Mouse (Mus musculus): Measurements from ENCODE around the gene Lnx1.

Gene Lnx1

GRCm38 (mm10) chr5:74699673-74700072 lies 3.0 kb downstream of the Lnx1 start:
- no peak for DNase-seq (ENCODE audit: low read depth, low spot score)

- no peak for DNase-seq (ENCODE audit: low read depth, low spot score)
These were observed 5.2 kb downstream of the Lnx1 start for GRCm38 (mm10) chr5:74697534-74697933.

- no peak for DNase-seq (ENCODE audit: low read depth, low spot score)
These were observed 8.3 kb downstream of the Lnx1 start for GRCm38 (mm10) chr5:74694390-74694801.

GRCm38 (mm10) chr5:74693836-74694235 lies 8.9 kb downstream of the Lnx1 start:
- no peak for DNase-seq (ENCODE audit: low read depth, low spot score)

GRCm38 (mm10) chr5:74692411-74693090 lies 10.2 kb downstream of the Lnx1 start:
- DNase-seq (ENCODE audit: low read depth, low spot score): no peak

GRCm38 (mm10) chr5:74688822-74689221 lies 13.9 kb downstream of the Lnx1 start:
- DNase-seq (ENCODE audit: low read depth, low spot score): no peak

- no peak for DNase-seq (ENCODE audit: low read depth, low spot score)
These were observed 17.8 kb downstream of the Lnx1 start for GRCm38 (mm10) chr5:74684944-74685343.

- DNase-seq (ENCODE audit: low read depth, low spot score): no peak
These were observed 18.9 kb downstream of the Lnx1 start for GRCm38 (mm10) chr5:74683832-74684231.

GRCm38 (mm10) chr5:74682735-74683134 lies 20.0 kb downstream of the Lnx1 start:
- no peak for DNase-seq (ENCODE audit: low read depth, low spot score)

- DNase-seq (ENCODE audit: low read depth, low spot score): no peak
These were observed 23.1 kb downstream of the Lnx1 start for GRCm38 (mm10) chr5:74679631-74680030.

- DNase-seq (ENCODE audit: low read depth, low spot score): no peak
These were observed 24.0 kb downstream of the Lnx1 start for GRCm38 (mm10) chr5:74678693-74679092.

- peak; percentile 46 for DNase-seq (ENCODE audit: low read depth, low spot score)
These were observed 25.0 kb downstream of the Lnx1 start for GRCm38 (mm10) chr5:74677399-74678338.

- DNase-seq (ENCODE audit: low read depth, low spot score): no peak
These were observed 30.2 kb downstream of the Lnx1 start for GRCm38 (mm10) chr5:74672556-74672955.

- DNase-seq (ENCODE audit: low read depth, low spot score): no peak
These were observed 31.8 kb downstream of the Lnx1 start for GRCm38 (mm10) chr5:74670877-74671276.

GRCm38 (mm10) chr5:74669925-74670324 lies 32.8 kb downstream of the Lnx1 start:
- DNase-seq (ENCODE audit: low read depth, low spot score): no peak

- no peak for DNase-seq (ENCODE audit: low read depth, low spot score)
These were observed 33.8 kb downstream of the Lnx1 start for GRCm38 (mm10) chr5:74668956-74669355.

GRCm38 (mm10) chr5:74662618-74663017 lies 40.1 kb downstream of the Lnx1 start:
- DNase-seq (ENCODE audit: low read depth, low spot score): no peak

GRCm38 (mm10) chr5:74661734-74662560 lies 40.8 kb downstream of the Lnx1 start:
- no peak for DNase-seq (ENCODE audit: low read depth, low spot score)

- DNase-seq (ENCODE audit: low read depth, low spot score): no peak
These were observed 42.9 kb downstream of the Lnx1 start for GRCm38 (mm10) chr5:74659856-74660255.

- no peak for DNase-seq (ENCODE audit: low read depth, low spot score)
These were observed 43.4 kb downstream of the Lnx1 start for GRCm38 (mm10) chr5:74659281-74659680.

GRCm38 (mm10) chr5:74657930-74658329 lies 44.8 kb downstream of the Lnx1 start:
- no peak for DNase-seq (ENCODE audit: low read depth, low spot score)

GRCm38 (mm10) chr5:74656410-74656809 lies 46.3 kb downstream of the Lnx1 start:
- no peak for DNase-seq (ENCODE audit: low read depth, low spot score)
